Mouse (Mus musculus) liver, adult 2 months (tissue): ENCODE results near the gene Map3k5.

Source experiments
- CTCF ChIP-seq: fragments of 200-500 bp; IDR thresholded peaks from 2 replicates; pipeline ENCODE4 v1.5.1; 2011; ENCODE audit warnings: low read depth, low read length, control low read depth
- POLR2A ChIP-seq: fragments of 200-500 bp; IDR thresholded peaks from 2 replicates; pipeline ENCODE4 v1.6.1; 2011; ENCODE audit warnings: low read length, control low read depth; ENCODE audit not compliant: insufficient read depth; ENCODE audit errors: extremely low read depth

GRCm38 (mm10) chr10:20036375-20036774, 102.1 kb downstream of the Map3k5 start:
- TF ChIP-seq CTCF: no peak
- TF ChIP-seq POLR2A: no peak
